Mouse (Mus musculus) MEL (cell line): Measurements from ENCODE around the gene Pip5k1c.

Experiments used
- CTCF ChIP-seq, 3 experiments: IDR thresholded peaks in 2 of 3; conservative IDR thresholded peaks in 1 of 3; 2 replicates each; pipeline ENCODE4 v1.5.1; 2011 to 2012; ENCODE audit warnings: low read length in 3 of 3, low read depth in 2 of 3, mild to moderate bottlenecking in 2 of 3, improper control_type of control experiment in 1 of 3, inconsistent platforms in 1 of 3, mixed read lengths in 1 of 3, moderate library complexity in 1 of 3; ENCODE audit not compliant: control insufficient read depth in 1 of 3, insufficient read depth in 1 of 3, poor library complexity in 1 of 3, severe bottlenecking in 1 of 3
- EP300 ChIP-seq, 2 experiments: IDR thresholded peaks; 2 replicates each; pipeline ENCODE4 v1.6.1; 2011; ENCODE audit warnings: improper control_type of control experiment in 2 of 2, low read length in 2 of 2, low read depth in 1 of 2, mild to moderate bottlenecking in 1 of 2
- GABPA ChIP-seq: IDR thresholded peaks from 2 replicates; pipeline ENCODE4 v1.6.1; 2012; ENCODE audit warnings: low read depth, mild to moderate bottlenecking, inconsistent platforms, low read length, improper control_type of control experiment, moderate library complexity
- GATA1 ChIP-seq: IDR thresholded peaks from 2 replicates; pipeline ENCODE4 v1.6.1; 2011; ENCODE audit warnings: low read depth, low read length, improper control_type of control experiment
- JUND ChIP-seq: IDR thresholded peaks from 2 replicates; pipeline ENCODE4 v1.6.1; 2011; ENCODE audit warnings: low read depth, mild to moderate bottlenecking, improper control_type of control experiment, low read length
- MAX ChIP-seq: IDR thresholded peaks from 2 replicates; pipeline ENCODE4 v1.6.1; 2011; ENCODE audit warnings: low read length, improper control_type of control experiment
- MXI1 ChIP-seq: IDR thresholded peaks from 2 replicates; pipeline ENCODE4 v1.6.1; 2011; ENCODE audit warnings: mild to moderate bottlenecking, low read depth, low read length, improper control_type of control experiment
- MYC ChIP-seq: IDR thresholded peaks from 2 replicates; pipeline ENCODE4 v1.6.1; 2011; ENCODE audit warnings: low read depth, mild to moderate bottlenecking, low read length, improper control_type of control experiment, moderate library complexity
- POLR2A ChIP-seq, 2 experiments: IDR thresholded peaks; 2 replicates each; pipeline ENCODE4 v1.6.1; 2011 to 2012; ENCODE audit warnings: low read length in 2 of 2, mild to moderate bottlenecking in 2 of 2, control low read depth in 1 of 2, improper control_type of control experiment in 1 of 2, low read depth in 1 of 2, moderate library complexity in 1 of 2; ENCODE audit not compliant: control insufficient read depth in 1 of 2, insufficient read depth in 1 of 2, poor library complexity in 1 of 2
- ZMIZ1 ChIP-seq: IDR thresholded peaks from 2 replicates; pipeline ENCODE4 v1.6.1; 2012; ENCODE audit warnings: low read depth, mild to moderate bottlenecking, inconsistent platforms, low read length, improper control_type of control experiment, moderate library complexity

DNA sequence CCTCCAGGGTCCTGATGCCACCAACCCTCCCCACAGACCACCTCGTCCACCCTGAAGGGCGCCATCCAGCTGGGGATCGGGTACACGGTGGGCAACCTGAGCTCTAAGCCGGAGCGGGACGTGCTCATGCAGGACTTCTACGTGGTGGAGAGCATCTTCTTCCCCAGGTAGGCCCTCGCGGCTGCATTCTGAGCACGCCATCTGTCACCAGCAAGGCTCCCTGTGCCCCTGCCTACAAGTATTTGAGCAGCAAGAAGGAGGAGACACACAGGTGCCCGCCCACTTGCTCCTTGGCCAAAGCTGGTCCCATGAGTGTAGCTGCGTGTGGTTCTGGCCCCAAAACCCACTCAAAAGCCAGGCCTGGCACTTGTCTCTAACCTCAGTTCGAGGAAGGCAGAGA is 12.9 kb downstream of the Pip5k1c start:
- no peak for TF ChIP-seq MXI1
- TF ChIP-seq ZMIZ1, result no peak
- no peak for TF ChIP-seq EP300 (IDR thresholded peaks at IDR 0.05; ENCODE audit: low read depth in 1 of 2, low read length in 2 of 2)
- no peak for TF ChIP-seq CTCF (IDR thresholded peaks at IDR 0.05 in 2 of 3, conservative IDR thresholded peaks at IDR 0.05 in 1 of 3; ENCODE audit: control insufficient read depth in 1 of 3, insufficient read depth in 1 of 3, low read depth in 2 of 3, low read length in 3 of 3, poor library complexity in 1 of 3, severe bottlenecking in 1 of 3)
- TF ChIP-seq MAX, result no peak
- TF ChIP-seq GATA1, result no peak
- no peak for TF ChIP-seq MYC
- no peak for TF ChIP-seq POLR2A (IDR thresholded peaks at IDR 0.05; ENCODE audit: control insufficient read depth in 1 of 2, insufficient read depth in 1 of 2, low read depth in 1 of 2, low read length in 2 of 2, poor library complexity in 1 of 2)
- no peak for TF ChIP-seq JUND
- no peak for TF ChIP-seq GABPA
